Mouse (Mus musculus) right cerebral cortex, adult 18-20 months (tissue): ENCODE measurements around the gene Gimd1.

ENCODE experiments used
- DNase-seq: peaks from one replicate; pipeline ENCODE4 v3.0.0; 2022; ENCODE audit warnings: mixed read lengths

The Gimd1 gene

GRCm38 (mm10) chr3:132629601-132630239 lies at the start of gene Gimd1:
Gene Gimd1, plus strand, starts transcription at chr3:132629820.
- DNase-seq = no peak

DNA sequence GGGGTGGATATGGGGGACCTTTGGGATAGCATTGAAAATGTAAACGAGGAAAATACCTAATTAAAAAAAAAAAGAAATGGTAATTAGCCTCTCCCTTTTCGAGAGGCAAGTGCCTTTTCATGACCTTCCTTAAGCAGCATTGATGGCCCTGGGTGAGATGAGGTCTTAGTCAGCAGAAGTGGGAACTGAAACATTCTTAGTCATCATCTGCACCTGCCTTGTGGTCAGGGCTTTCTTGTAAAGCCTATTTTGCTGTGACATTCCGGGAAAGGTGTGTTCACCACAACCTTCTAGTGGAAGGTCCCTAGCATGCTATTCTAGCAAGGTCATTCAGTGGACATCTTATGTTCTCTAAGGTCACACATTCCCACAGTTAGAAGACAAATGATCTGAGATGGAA lies 48.4 kb upstream of the Gimd1 start:
- DNase-seq = no peak

DNA sequence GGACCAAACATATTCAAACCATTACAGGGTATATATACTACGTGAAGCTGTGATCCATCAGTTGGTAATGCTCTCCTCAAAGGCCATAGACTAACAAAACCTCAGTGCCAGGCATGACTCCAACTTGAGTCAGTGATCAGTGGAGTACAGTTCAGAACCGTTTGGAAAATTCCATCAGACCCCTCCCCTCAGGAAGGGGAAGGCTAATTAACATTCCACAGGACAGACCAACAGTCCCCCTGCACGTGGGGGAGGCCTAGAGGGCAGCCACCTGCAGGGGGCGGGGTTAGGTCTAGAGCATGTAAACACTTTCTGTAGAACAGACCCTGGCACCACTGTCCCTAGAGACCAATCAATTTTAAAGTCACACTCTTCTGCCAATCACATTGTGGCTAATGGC lies 47.3 kb upstream of the Gimd1 start:
- no peak for DNase-seq

DNA sequence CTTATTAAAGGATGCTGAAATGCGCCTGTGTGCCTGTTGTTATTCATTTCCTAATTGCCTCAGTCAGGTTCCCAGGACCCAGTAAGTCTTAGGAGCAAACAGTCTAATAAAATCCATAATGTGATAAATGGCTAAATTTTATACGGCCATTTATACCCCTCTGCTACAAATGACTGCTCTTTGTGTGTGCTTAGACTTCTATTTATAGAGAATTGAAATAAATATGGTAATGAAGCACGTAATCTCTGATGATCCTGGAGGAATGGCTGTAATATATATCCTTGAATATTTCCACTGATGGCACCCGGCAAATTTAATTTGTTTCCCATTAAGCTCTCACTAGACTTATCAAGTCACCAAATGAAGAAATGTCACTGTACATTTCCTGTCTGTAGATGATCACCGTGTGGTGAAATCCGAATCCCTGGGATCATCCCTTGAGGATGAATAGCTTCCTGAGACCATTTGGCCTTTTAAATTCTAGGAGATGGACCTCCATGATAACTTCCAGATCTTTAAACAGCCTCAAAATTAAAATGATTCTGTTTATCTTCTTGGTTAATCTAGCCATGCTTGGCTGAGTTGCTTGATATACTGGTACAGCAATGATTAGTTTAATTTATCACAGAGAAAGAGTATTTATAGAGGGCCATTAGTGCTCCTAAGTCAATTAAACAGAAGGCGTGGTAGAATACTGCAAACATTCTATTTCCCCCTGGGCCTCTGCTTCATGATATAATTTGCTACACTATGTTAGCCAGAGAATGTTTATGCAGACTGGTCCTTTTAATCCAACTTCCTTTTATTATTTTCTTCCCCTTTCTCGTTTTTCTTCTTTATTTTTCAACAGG lies 44.3 kb upstream of the Gimd1 start:
- DNase-seq = no peak

GRCm38 (mm10) chr3:132588146-132588545 lies 41.5 kb upstream of the Gimd1 start:
- DNase-seq = no peak

DNA sequence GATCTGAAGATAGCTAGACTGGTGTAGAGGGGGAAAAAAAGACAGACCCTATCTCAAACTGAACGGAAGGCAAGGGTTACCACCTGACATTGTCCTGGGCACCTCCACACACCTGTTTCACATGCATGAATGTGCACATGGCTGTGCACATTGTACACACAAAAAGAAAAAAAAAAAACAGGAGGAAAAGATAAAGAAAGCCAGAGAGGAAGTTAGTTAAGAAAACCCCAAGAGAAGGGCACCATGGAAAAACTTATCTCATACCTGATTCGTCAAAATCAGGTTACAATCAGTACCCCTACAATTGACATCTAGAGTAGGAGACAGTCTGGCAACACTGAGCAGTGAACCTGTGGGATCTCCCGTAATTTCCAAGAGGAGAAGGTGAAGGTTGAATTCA lies 39.6 kb upstream of the Gimd1 start:
- no peak for DNase-seq

GRCm38 (mm10) chr3:132590604-132591003 lies 39.0 kb upstream of the Gimd1 start:
- no peak for DNase-seq

DNA sequence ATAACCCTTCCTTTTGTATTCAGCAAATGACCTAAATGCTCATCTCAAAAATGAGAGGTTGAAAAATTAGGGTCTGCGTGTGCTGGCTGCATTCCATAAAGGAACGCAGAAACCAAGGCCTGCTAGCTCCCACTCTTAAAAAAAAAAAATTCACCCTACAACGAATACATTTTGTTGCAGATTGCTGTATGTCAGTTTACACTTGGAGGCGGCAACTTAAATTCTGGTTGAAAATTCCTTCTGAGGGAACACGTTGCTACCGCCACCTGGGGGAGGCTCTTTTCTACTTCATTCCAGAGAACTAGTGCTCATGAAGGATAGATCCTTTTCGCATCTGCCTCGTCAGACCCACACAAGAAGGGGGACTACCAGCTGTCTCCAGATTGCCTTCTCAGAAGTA lies 879 bp upstream of the Gimd1 start:
- peak; percentile 5 for DNase-seq

GRCm38 (mm10) chr3:132633261-132633660 lies 3.6 kb downstream of the Gimd1 start:
- DNase-seq = no peak

- DNase-seq = no peak
Observed at GRCm38 (mm10) chr3:132637080-132637479, 7.5 kb downstream of the Gimd1 start.

GRCm38 (mm10) chr3:132644071-132644470 lies 14.5 kb downstream of the Gimd1 start:
- DNase-seq = no peak

GRCm38 (mm10) chr3:132646814-132647213 lies 17.2 kb downstream of the Gimd1 start:
- DNase-seq = no peak

DNA sequence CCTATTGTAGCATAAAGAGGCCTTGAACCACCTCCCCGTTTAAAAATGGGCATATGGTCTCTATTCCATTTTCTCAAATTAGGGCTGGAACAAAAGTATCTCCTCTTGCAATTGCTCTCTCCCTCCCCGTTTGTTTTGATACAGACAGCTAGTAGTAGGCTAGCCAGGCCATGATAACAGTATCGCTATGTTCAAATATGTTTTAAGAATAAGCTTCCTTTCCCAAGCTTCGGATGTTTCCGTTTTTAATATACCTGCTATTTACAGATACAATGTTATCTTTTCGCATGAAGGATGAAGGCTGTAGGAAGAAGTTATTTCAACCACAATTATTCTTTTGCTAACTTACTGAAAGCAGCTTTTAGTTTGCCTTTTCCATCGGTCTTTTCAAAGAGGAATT lies 19.7 kb downstream of the Gimd1 start:
- no peak for DNase-seq

- DNase-seq = no peak
Observed at GRCm38 (mm10) chr3:132650191-132650590, 20.6 kb downstream of the Gimd1 start.

GRCm38 (mm10) chr3:132651776-132652175 lies 22.2 kb downstream of the Gimd1 start:
- DNase-seq = no peak

DNA sequence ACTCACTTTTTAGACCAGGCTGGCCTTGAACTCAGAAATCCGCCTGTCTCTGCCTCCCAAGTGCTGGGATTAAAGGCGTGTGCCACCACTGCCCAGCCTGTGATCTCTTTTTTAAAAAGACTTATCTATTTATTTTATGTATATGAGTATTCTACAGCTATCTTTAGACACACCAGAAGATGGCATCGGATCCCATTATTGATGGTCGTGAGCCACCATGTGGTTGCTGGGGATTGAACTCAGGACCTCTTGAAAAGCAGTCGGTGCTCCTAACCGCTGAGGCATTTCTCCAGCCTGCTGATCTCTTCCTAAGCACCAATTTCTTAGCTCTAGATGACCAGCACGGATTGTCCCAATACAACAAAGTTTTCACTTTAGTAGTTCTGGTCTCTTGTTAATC lies 24.3 kb downstream of the Gimd1 start:
- no peak for DNase-seq

GRCm38 (mm10) chr3:132655955-132656354 lies 26.3 kb downstream of the Gimd1 start:
- no peak for DNase-seq

DNA sequence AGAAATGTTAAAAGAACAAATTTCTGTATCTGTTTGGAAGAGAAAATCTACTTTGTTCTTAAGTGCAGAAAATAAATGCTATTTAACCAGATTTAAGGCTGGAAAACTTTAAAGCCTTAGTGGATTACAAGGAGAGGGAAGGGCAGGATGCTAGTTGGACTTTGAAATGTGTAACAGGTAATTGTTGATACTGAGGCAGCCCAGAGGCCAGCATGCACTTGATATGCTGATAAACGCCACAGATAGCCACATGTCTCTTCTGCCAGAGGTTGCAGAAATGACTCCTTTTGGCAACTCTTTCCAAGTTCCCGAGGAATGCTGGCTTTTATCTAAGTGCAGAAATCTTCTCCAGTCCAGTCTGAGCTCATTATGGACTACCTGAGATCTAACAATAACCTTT lies 47.9 kb downstream of the Gimd1 start:
- no peak for DNase-seq

GRCm38 (mm10) chr3:132683447-132684230 lies 54.0 kb downstream of the Gimd1 start, which contains the start of gene Tbck:
Gene Tbck, plus strand, starts transcription at chr3:132684144.
- peak; percentile 92 for DNase-seq

GRCm38 (mm10) chr3:132684231-132684928 lies 54.8 kb downstream of the Gimd1 start, which contains the start of gene Aimp1:
Gene Aimp1, minus strand, starts transcription at chr3:132684370.
- no peak for DNase-seq
